Mouse (Mus musculus) megakaryocyte progenitor cell, adult 5-6 weeks (primary cell): ENCODE data around the gene Pcca. TPM values are rescaled to one million over a fixed set of nuclear protein-coding genes. Genes with fewer than 3 reads are reported as not detected.
A peak's percentile ranks its signal among the peaks of the same experiment; 100 is the strongest.

Source experiments
- ATAC-seq: replicated peaks from 2 replicates; pipeline ENCODE4 v1.8.0; 2016; ENCODE audit warnings: mild to moderate bottlenecking, moderate TSS enrichment, inconsistent platforms; ENCODE audit not compliant: poor library complexity
- total RNA-seq, 2 experiments: library from RNA; stranded (forward) in 1 of 2; stranded (reverse) in 1 of 2; fragments of 157-497, 149-512 nt in 1 of 2; fragments of 200-1000 nt in 1 of 2; gene quantifications; 2 replicates each; pipeline versions ENCODE4 v1.2.3 to v1.2.4; 2015 to 2017

Pcca gene
- total RNA-seq, 2 experiments from 2014 or later, result 38.7 to 81.2 TPM

GRCm38 (mm10) chr14:122639168-122639720 lies 105.1 kb downstream of the Pcca start:
- ATAC-seq, result 0 out of 2 replicates have a peak, but pooled peaks have one; percentile 26

GRCm38 (mm10) chr14:122642432-122642831 lies 108.3 kb downstream of the Pcca start:
- no peak for ATAC-seq

- ATAC-seq, result no peak
Measured at GRCm38 (mm10) chr14:122648214-122648613, 114.1 kb downstream of the Pcca start.

- no peak for ATAC-seq
Measured at GRCm38 (mm10) chr14:122649336-122649950, 115.3 kb downstream of the Pcca start.

- peak; percentile 84 for ATAC-seq
Measured at GRCm38 (mm10) chr14:122651681-122652080, 117.6 kb downstream of the Pcca start.

GRCm38 (mm10) chr14:122675661-122676060 lies 141.5 kb downstream of the Pcca start:
- no peak for ATAC-seq

GRCm38 (mm10) chr14:122683645-122684044 lies 149.5 kb downstream of the Pcca start:
- ATAC-seq, result no peak

GRCm38 (mm10) chr14:122684250-122684649 lies 150.1 kb downstream of the Pcca start:
- ATAC-seq, result 0 out of 2 replicates have a peak, but pooled peaks have one; percentile 11

- no peak for ATAC-seq
Measured at GRCm38 (mm10) chr14:122684811-122685210, 150.7 kb downstream of the Pcca start.

GRCm38 (mm10) chr14:122687398-122687797 lies 153.3 kb downstream of the Pcca start:
- no peak for ATAC-seq

- ATAC-seq, result no peak
Measured at GRCm38 (mm10) chr14:122688378-122688777, 154.3 kb downstream of the Pcca start.

GRCm38 (mm10) chr14:122689136-122689815 lies 155.2 kb downstream of the Pcca start:
- ATAC-seq, result no peak

GRCm38 (mm10) chr14:122691555-122691954 lies 157.4 kb downstream of the Pcca start:
- peak; percentile 83 for ATAC-seq

- ATAC-seq, result no peak
Measured at GRCm38 (mm10) chr14:122700333-122700732, 166.2 kb downstream of the Pcca start.

- peak; percentile 44 for ATAC-seq
Measured at GRCm38 (mm10) chr14:122713793-122714192, 179.7 kb downstream of the Pcca start.

- ATAC-seq, result peak; percentile 75
Measured at GRCm38 (mm10) chr14:122714911-122715310, 180.8 kb downstream of the Pcca start.

- ATAC-seq, result no peak
Measured at GRCm38 (mm10) chr14:122716057-122716456, 181.9 kb downstream of the Pcca start.

GRCm38 (mm10) chr14:122719496-122720080 lies 185.5 kb downstream of the Pcca start:
- ATAC-seq, result no peak

- ATAC-seq, result no peak
Measured at GRCm38 (mm10) chr14:122720989-122721388, 186.9 kb downstream of the Pcca start.

GRCm38 (mm10) chr14:122721750-122722149 lies 187.6 kb downstream of the Pcca start:
- peak; percentile 42; the same call in 1 of the 2 replicates for ATAC-seq

- no peak for ATAC-seq
Measured at GRCm38 (mm10) chr14:122726456-122726855, 192.3 kb downstream of the Pcca start.
